Mouse (Mus musculus) MEL (cell line): Measurements from ENCODE around the gene Ints6. TPM values are rescaled to one million over a fixed set of nuclear protein-coding genes. Genes with fewer than 3 reads are reported as not detected.

Experiments
- DNase-seq: peaks from one replicate; pipeline ENCODE4 v3.0.0; 2011; ENCODE audit warnings: low read depth, low spot score
- H3K27ac ChIP-seq: 2 replicates; pipeline ENCODE4 v1.5.1; 2012; ENCODE audit warnings: low read depth, mild to moderate bottlenecking, control low read depth, low read length, moderate library complexity; ENCODE audit not compliant: control insufficient read depth
- H3K27me3 ChIP-seq, 2 experiments: fragments of 150-350 bp in 1 of 2; sonication (generic) in 1 of 2; 2 replicates each; pipeline ENCODE4 v1.6.1; 2012; ENCODE audit warnings: low read length in 2 of 2, mild to moderate bottlenecking in 2 of 2, improper control_type of control experiment in 1 of 2, moderate library complexity in 1 of 2; ENCODE audit not compliant: insufficient read depth in 2 of 2, control insufficient read depth in 1 of 2
- H3K36me3 ChIP-seq, 2 experiments: 2 replicates each; pipeline ENCODE4 v1.6.1; 2012 to 2014; ENCODE audit warnings: low read length in 2 of 2, improper control_type of control experiment in 1 of 2, inconsistent platforms in 1 of 2, mild to moderate bottlenecking in 1 of 2; ENCODE audit not compliant: insufficient read depth in 2 of 2, control insufficient read depth in 1 of 2
- H3K4me1 ChIP-seq, 2 experiments: fragments of 150-350 bp in 1 of 2; sonication (generic) in 1 of 2; 2 replicates each; pipeline ENCODE4 v1.6.1; 2012; ENCODE audit warnings: low read length in 2 of 2, improper control_type of control experiment in 1 of 2, mild to moderate bottlenecking in 1 of 2; ENCODE audit not compliant: insufficient read depth in 2 of 2, control insufficient read depth in 1 of 2
- H3K4me3 ChIP-seq, 2 experiments: fragments of 150-350 bp in 1 of 2; sonication (generic) in 1 of 2; 2 replicates each; pipeline ENCODE4 v1.5.1; 2012; ENCODE audit warnings: low read depth in 2 of 2, low read length in 2 of 2, mild to moderate bottlenecking in 2 of 2, moderate library complexity in 2 of 2, control low read depth in 1 of 2, improper control_type of control experiment in 1 of 2; ENCODE audit not compliant: control insufficient read depth in 1 of 2, insufficient read depth in 1 of 2
- H3K79me2 ChIP-seq: 2 replicates; pipeline ENCODE4 v1.6.1; 2012; ENCODE audit warnings: mild to moderate bottlenecking, low read length, moderate library complexity; ENCODE audit not compliant: control insufficient read depth, poor library complexity, insufficient read depth
- H3K9ac ChIP-seq: 2 replicates; pipeline ENCODE4 v1.6.1; 2012; ENCODE audit warnings: low read depth, mild to moderate bottlenecking, control low read depth, low read length, moderate library complexity; ENCODE audit not compliant: control insufficient read depth, poor library complexity, severe bottlenecking
- H3K9me3 ChIP-seq: fragments of 150-350 bp; sonication (generic); replicated peaks from 2 replicates; pipeline ENCODE4 v1.6.1; 2012; ENCODE audit warnings: mild to moderate bottlenecking, low read length, improper control_type of control experiment, moderate library complexity; ENCODE audit not compliant: insufficient read depth
- BHLHE40 ChIP-seq: IDR thresholded peaks from 2 replicates; pipeline ENCODE4 v1.6.1; 2012; ENCODE audit warnings: low read depth, mild to moderate bottlenecking, inconsistent platforms, low read length, improper control_type of control experiment, borderline replicate concordance
- CHD1 ChIP-seq: IDR thresholded peaks from 2 replicates; pipeline ENCODE4 v1.6.1; 2012; ENCODE audit warnings: low read depth, mild to moderate bottlenecking, inconsistent platforms, low read length, improper control_type of control experiment
- GABPA ChIP-seq: IDR thresholded peaks from 2 replicates; pipeline ENCODE4 v1.6.1; 2012; ENCODE audit warnings: low read depth, mild to moderate bottlenecking, inconsistent platforms, low read length, improper control_type of control experiment, moderate library complexity
- GATA1 ChIP-seq: IDR thresholded peaks from 2 replicates; pipeline ENCODE4 v1.6.1; 2011; ENCODE audit warnings: low read depth, low read length, improper control_type of control experiment
- KAT2A ChIP-seq: conservative IDR thresholded peaks from 2 replicates; pipeline ENCODE4 v1.6.1; 2012; ENCODE audit warnings: low read depth, low read length, improper control_type of control experiment, inconsistent platforms
- MAX ChIP-seq: IDR thresholded peaks from 2 replicates; pipeline ENCODE4 v1.6.1; 2011; ENCODE audit warnings: low read length, improper control_type of control experiment
- MXI1 ChIP-seq: IDR thresholded peaks from 2 replicates; pipeline ENCODE4 v1.6.1; 2011; ENCODE audit warnings: mild to moderate bottlenecking, low read depth, low read length, improper control_type of control experiment
- MYB ChIP-seq: IDR thresholded peaks from 2 replicates; pipeline ENCODE4 v1.6.1; 2011; ENCODE audit warnings: mild to moderate bottlenecking, low read depth, low read length, improper control_type of control experiment
- MYC ChIP-seq: IDR thresholded peaks from 2 replicates; pipeline ENCODE4 v1.6.1; 2011; ENCODE audit warnings: low read depth, mild to moderate bottlenecking, low read length, improper control_type of control experiment, moderate library complexity
- POLR2A ChIP-seq, 2 experiments: IDR thresholded peaks; 2 replicates each; pipeline ENCODE4 v1.6.1; 2011 to 2012; ENCODE audit warnings: low read length in 2 of 2, mild to moderate bottlenecking in 2 of 2, control low read depth in 1 of 2, improper control_type of control experiment in 1 of 2, low read depth in 1 of 2, moderate library complexity in 1 of 2; ENCODE audit not compliant: control insufficient read depth in 1 of 2, insufficient read depth in 1 of 2, poor library complexity in 1 of 2
- POLR2AphosphoS2 ChIP-seq: IDR thresholded peaks from 2 replicates; pipeline ENCODE4 v1.6.1; 2011; ENCODE audit warnings: low read length, improper control_type of control experiment
- POLR2AphosphoS5 ChIP-seq: IDR thresholded peaks from 2 replicates; pipeline ENCODE4 v1.6.1; 2012; ENCODE audit warnings: low read depth, borderline replicate concordance, mild to moderate bottlenecking, inconsistent platforms, low read length, moderate library complexity, mixed read lengths
- RAD21 ChIP-seq: IDR thresholded peaks from 2 replicates; pipeline ENCODE4 v1.6.1; 2011; ENCODE audit warnings: mild to moderate bottlenecking, low read depth, low read length, improper control_type of control experiment
- SMC3 ChIP-seq: IDR thresholded peaks from 2 replicates; pipeline ENCODE4 v1.6.1; 2011; ENCODE audit warnings: low read depth, low read length, improper control_type of control experiment
- TAL1 ChIP-seq: IDR thresholded peaks from 2 replicates; pipeline ENCODE4 v1.6.1; 2012; ENCODE audit warnings: mild to moderate bottlenecking, inconsistent platforms, low read length, moderate library complexity, mixed read lengths
- USF2 ChIP-seq, 2 experiments: IDR thresholded peaks; 2 replicates each; pipeline ENCODE4 v1.6.1; 2011 to 2012; ENCODE audit warnings: improper control_type of control experiment in 2 of 2, low read length in 2 of 2, borderline replicate concordance in 1 of 2, inconsistent platforms in 1 of 2, low read depth in 1 of 2, mild to moderate bottlenecking in 1 of 2; ENCODE audit not compliant: insufficient read depth in 1 of 2
- ZC3H11A ChIP-seq: IDR thresholded peaks from 2 replicates; pipeline ENCODE4 v1.6.1; 2012; ENCODE audit warnings: low read depth, mild to moderate bottlenecking, inconsistent platforms, low read length, improper control_type of control experiment
- ZKSCAN1 ChIP-seq: IDR thresholded peaks from 2 replicates; pipeline ENCODE4 v1.6.1; 2012; ENCODE audit warnings: low read depth, mild to moderate bottlenecking, inconsistent platforms, low read length, improper control_type of control experiment, moderate library complexity
- ZMIZ1 ChIP-seq: IDR thresholded peaks from 2 replicates; pipeline ENCODE4 v1.6.1; 2012; ENCODE audit warnings: low read depth, mild to moderate bottlenecking, inconsistent platforms, low read length, improper control_type of control experiment, moderate library complexity
- polyA plus RNA-seq, 2 experiments: library from polyadenylated mRNA; stranded (reverse) in 1 of 2; unstranded in 1 of 2; fragments of >175 nt in 1 of 2; fragments of >200 nt in 1 of 2; gene quantifications; 2 replicates each; pipeline versions ENCODE4 v1.2.1 to v1.2.4; 2012; ENCODE audit warnings: low replicate concordance in 2 of 2, low read depth in 1 of 2; ENCODE audit not compliant: insufficient read length in 2 of 2, insufficient read depth in 1 of 2, missing spikeins in 1 of 2
- total RNA-seq: library from RNA; depleted of rRNA; stranded (reverse); fragments of 300-350 nt; gene quantifications from 2 replicates; pipeline ENCODE4 v1.2.3, GENCODE M21; 2012

Gene Ints6
- total and polyA plus RNA-seq, 3 experiments, result 27.4 to 150 (median 29.1) TPM

- no peaks in the 10 kb centered on the region for H3K9me3 ChIP-seq
- no peak overlapping the region for H3K27ac ChIP-seq
- H3K4me1 ChIP-seq, result 0 out of 4 replicates have a peak, but pooled peaks cover 0 to 2% of the 10 kb centered on the region in 2 experiments
- H3K4me3 ChIP-seq, result no peak overlapping the region
- no peaks in the 10 kb centered on the region; a peak in 1 of 4 replicates for H3K27me3 ChIP-seq
- TF ChIP-seq MAX, result no peak
- TF ChIP-seq POLR2AphosphoS5, result no peak
- TF ChIP-seq USF2 (IDR thresholded peaks at IDR 0.05; ENCODE audit: borderline replicate concordance in 1 of 2, insufficient read depth in 1 of 2, low read depth in 1 of 2, low read length in 2 of 2), result no peak
- no peak for TF ChIP-seq POLR2A (IDR thresholded peaks at IDR 0.05; ENCODE audit: control insufficient read depth in 1 of 2, insufficient read depth in 1 of 2, low read depth in 1 of 2, low read length in 2 of 2, poor library complexity in 1 of 2)
- TF ChIP-seq, all 39 proteins: peak for 0
- no peaks in the 10 kb centered on the region for H3K36me3 ChIP-seq
- no peak overlapping the region for H3K9ac ChIP-seq
- no peaks in the 10 kb centered on the region for H3K79me2 ChIP-seq
- DNase-seq, result no peak
Observed at GRCm38 (mm10) chr14:62803204-62803603, 42.2 kb upstream of the Ints6 start.

GRCm38 (mm10) chr14:62800791-62801190 is 39.8 kb upstream of the Ints6 start:
- Histone ChIP-seq H3K4me1 (peaks cover 0 to 6% of the 10 kb centered on the region in 2 experiments; a peak in 2 of 4 replicates), H3K79me2 (no peaks in the 10 kb centered on the region), H3K27me3 (peaks cover 0 to 3% of the 10 kb centered on the region in 2 experiments; a peak in 1 of 4 replicates), H3K27ac (no peak overlapping the region), H3K9ac (no peak overlapping the region), H3K9me3 (no peaks in the 10 kb centered on the region), H3K4me3 (no peak overlapping the region), H3K36me3 (no peaks in the 10 kb centered on the region)
- DNase-seq, result no peak
- TF ChIP-seq GATA1 (no peak), TAL1 (no peak), ZKSCAN1 (no peak), POLR2AphosphoS5 (no peak), ZMIZ1 (no peak)

GRCm38 (mm10) chr14:62798608-62799101 is 37.7 kb upstream of the Ints6 start:
- Histone ChIP-seq H3K4me3 (no peak overlapping the region), H3K79me2 (no peaks in the 10 kb centered on the region), H3K27me3 (peaks cover 0 to 3% of the 10 kb centered on the region in 2 experiments; a peak in 1 of 4 replicates), H3K4me1 (peaks cover 0 to 10% of the 10 kb centered on the region in 2 experiments; a peak in 2 of 4 replicates), H3K9me3 (no peaks in the 10 kb centered on the region), H3K27ac (no peak overlapping the region), H3K9ac (no peak overlapping the region), H3K36me3 (no peaks in the 10 kb centered on the region; a peak in 1 of 4 replicates)
- DNase-seq, result no peak
- no peak for TF ChIP-seq MYB
- no peak for TF ChIP-seq MXI1
- TF ChIP-seq ZC3H11A, result no peak
- no peak for TF ChIP-seq KAT2A
- TF ChIP-seq MAX, result no peak
- TF ChIP-seq CHD1, result no peak
- TF ChIP-seq SMC3, result no peak
- no peak for TF ChIP-seq POLR2AphosphoS2
- TF ChIP-seq ZKSCAN1, result no peak
- TF ChIP-seq TAL1, result no peak
- TF ChIP-seq RAD21, result no peak
- TF ChIP-seq GABPA, result no peak
- TF ChIP-seq BHLHE40, result no peak
- TF ChIP-seq USF2 (IDR thresholded peaks at IDR 0.05; ENCODE audit: borderline replicate concordance in 1 of 2, insufficient read depth in 1 of 2, low read depth in 1 of 2, low read length in 2 of 2), result no peak
- TF ChIP-seq MYC, result no peak
- TF ChIP-seq POLR2A (IDR thresholded peaks at IDR 0.05; ENCODE audit: control insufficient read depth in 1 of 2, insufficient read depth in 1 of 2, low read depth in 1 of 2, low read length in 2 of 2, poor library complexity in 1 of 2), result no peak
